Mouse (Mus musculus): ENCODE measurements around the gene Baiap2l1. TPM values are rescaled to one million over a fixed set of nuclear protein-coding genes. Genes with fewer than 3 reads are reported as not detected.

The Baiap2l1 gene
- total RNA-seq, 2 experiments from 2014 or later = 0.13 to 0.53 TPM

DNA sequence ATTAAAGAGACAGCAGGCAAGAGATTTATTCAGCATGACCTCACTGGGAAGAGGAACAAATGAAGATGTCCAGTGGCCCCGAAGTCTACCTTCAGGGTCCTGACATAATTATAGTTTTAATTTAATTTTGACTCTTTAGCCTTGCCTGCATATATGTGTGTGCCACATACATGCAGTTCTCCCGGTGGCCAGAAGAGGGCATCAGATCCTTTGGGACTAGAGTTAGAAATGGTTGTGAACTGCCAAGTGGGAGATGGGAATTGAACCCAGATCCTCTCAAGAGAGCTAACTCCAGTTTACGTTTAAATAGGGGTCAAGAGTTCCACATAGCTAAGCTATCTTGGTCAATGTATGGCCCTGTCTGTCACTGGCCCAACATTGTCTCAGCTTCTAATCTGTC lies 108.0 kb downstream of the Baiap2l1 start:
- no peak overlapping the region for H3K27ac ChIP-seq
- intact Hi-C loops (cut with DNase I) = no loop called here
- peak; percentile 51 for TF ChIP-seq CTCF (IDR thresholded peaks at IDR 0.05)
- DNase-seq = no peak
- no peak overlapping the region for H3K4me3 ChIP-seq

GRCm38 (mm10) chr5:144247906-144248585 lies 109.9 kb downstream of the Baiap2l1 start:
- DNase-seq = no peak
- intact Hi-C loops (cut with DNase I) = no loop called here
- no peak for TF ChIP-seq CTCF (IDR thresholded peaks at IDR 0.05)
- Histone ChIP-seq H3K27ac (0 out of 2 replicates have a peak overlapping the region, but pooled peaks have one; percentile 8), H3K4me3 (no peak overlapping the region)

DNA sequence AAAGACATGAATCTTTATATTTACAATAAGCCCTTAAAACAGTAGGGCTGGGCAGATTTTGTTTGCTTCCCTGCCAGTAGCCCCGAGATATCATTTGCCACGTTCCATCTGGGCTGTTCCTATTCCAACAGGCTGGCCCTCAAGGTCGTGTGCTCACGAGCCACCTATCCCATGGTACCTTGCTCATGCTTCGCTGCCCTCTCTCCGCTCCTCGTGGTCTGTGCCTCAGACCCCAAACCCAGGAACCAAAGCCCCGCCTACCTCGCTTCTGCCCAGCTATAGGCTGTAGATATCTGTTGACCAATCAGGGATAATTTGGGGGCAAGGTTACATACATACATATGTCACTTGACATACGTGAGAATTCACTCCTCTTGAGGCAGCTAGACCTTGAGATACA lies 110.6 kb downstream of the Baiap2l1 start:
- H3K27ac ChIP-seq = no peak overlapping the region
- no peak for DNase-seq
- no peak for TF ChIP-seq CTCF (IDR thresholded peaks at IDR 0.05)
- intact Hi-C loops (cut with DNase I) = no loop called here
- H3K4me3 ChIP-seq = no peak overlapping the region

DNA sequence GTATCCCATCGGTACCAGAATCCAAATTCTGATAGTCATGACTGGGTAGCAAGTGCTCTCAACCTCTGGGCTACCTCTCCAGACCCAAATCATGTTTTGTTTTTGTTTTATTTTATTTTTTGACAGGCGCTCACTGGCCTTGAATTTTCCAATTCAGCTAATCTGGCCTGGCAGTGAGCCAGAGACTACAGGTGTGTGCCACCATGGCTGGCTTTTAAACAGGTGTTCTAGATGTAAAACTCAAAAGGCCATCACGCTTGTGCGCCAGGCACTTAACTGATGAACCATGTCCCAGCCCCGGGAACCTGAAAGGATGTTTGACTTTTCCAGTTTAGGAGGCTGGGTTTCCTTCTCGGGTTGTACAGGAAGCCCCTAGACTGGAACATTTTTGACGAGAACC lies 111.2 kb downstream of the Baiap2l1 start:
- no peak for DNase-seq
- intact Hi-C loops (cut with DNase I) = no loop called here
- no peak overlapping the region for H3K4me3 ChIP-seq
- no peak for TF ChIP-seq CTCF (IDR thresholded peaks at IDR 0.05)
- H3K27ac ChIP-seq = no peak overlapping the region

DNA sequence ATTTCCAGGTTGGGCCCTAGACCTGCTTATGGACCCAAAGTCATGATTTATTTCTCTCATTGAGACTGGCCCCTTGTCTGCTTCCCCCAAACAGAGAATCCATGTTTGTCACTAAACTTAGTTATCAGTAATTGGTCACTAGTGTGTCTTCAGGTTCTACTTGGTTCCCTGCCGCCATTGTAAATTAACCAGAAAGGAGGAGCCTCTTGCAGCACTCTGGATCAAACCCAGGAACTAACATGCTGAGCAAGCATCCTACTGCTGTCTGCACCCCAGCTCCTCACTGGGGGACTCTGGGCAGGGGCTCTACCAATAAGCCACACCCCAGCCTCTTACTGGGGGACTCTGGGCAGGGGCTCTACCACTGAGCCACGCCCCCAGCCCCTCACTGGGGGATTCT lies 112.3 kb downstream of the Baiap2l1 start:
- intact Hi-C loops (cut with DNase I) = no loop called here

GRCm38 (mm10) chr5:144243901-144244487 lies 113.9 kb downstream of the Baiap2l1 start, which contains the start of gene Bri3:
Bri3 (plus strand) TSS chr5:144244437.
- no peak within 1 kb of the TSS for H3K27ac ChIP-seq
- TF ChIP-seq CTCF (IDR thresholded peaks at IDR 0.05) = no peak
- no peak within 1 kb of the TSS for H3K4me3 ChIP-seq
- no peak for DNase-seq
- intact Hi-C loops (cut with DNase I) = no loop called here

More for the DNA sequence above, 112.3 kb downstream of the Baiap2l1 start:
- no peak overlapping the region for H3K4me3 ChIP-seq
- no peak for DNase-seq
- TF ChIP-seq CTCF (IDR thresholded peaks at IDR 0.05) = no peak
- no peak overlapping the region for H3K27ac ChIP-seq

- intact Hi-C loops (cut with DNase I) = no loop called here
- no peak overlapping the region for H3K4me3 ChIP-seq
- H3K27ac ChIP-seq = no peak overlapping the region
- no peak for TF ChIP-seq CTCF (IDR thresholded peaks at IDR 0.05)
- no peak for DNase-seq
Observed at GRCm38 (mm10) chr5:144238969-144239368, 118.9 kb downstream of the Baiap2l1 start.

GRCm38 (mm10) chr5:144234714-144235113 lies 123.2 kb downstream of the Baiap2l1 start:
- Histone ChIP-seq H3K4me3 (no peak overlapping the region), H3K27ac (no peak overlapping the region)
- DNase-seq = no peak
- intact Hi-C loops (cut with DNase I) = no loop called here
- TF ChIP-seq CTCF (IDR thresholded peaks at IDR 0.05) = no peak

DNA sequence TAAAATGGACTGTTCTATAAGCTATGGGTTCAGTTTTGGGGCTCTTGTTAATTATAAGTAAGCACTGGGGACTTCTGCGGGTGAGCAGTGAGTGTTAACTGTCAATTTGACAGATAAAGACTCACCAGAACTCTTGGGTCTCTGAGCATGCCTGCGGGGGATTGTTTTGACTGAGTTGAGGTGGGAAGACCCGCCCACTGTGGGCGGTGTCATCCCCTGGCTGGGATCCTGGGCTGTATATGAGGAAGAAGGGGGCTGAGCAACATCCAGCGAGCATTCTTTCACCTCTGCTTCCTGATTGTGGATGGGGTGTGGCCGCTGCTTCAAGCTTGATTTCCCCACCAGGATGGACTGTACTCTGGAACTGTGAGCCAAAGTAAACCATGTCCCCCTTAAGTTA lies 123.7 kb downstream of the Baiap2l1 start:
- no peak overlapping the region for H3K4me3 ChIP-seq
- intact Hi-C loops (cut with DNase I) = no loop called here
- DNase-seq = no peak
- TF ChIP-seq CTCF (IDR thresholded peaks at IDR 0.05) = no peak
- H3K27ac ChIP-seq = no peak overlapping the region

GRCm38 (mm10) chr5:144232531-144232930 lies 125.4 kb downstream of the Baiap2l1 start:
- intact Hi-C loops (cut with DNase I) = no loop called here
- H3K27ac ChIP-seq = no peak overlapping the region
- no peak overlapping the region for H3K4me3 ChIP-seq
- no peak for DNase-seq
- no peak for TF ChIP-seq CTCF (IDR thresholded peaks at IDR 0.05)

- H3K27ac ChIP-seq = no peak overlapping the region
- no peak for DNase-seq
- H3K4me3 ChIP-seq = no peak overlapping the region
- intact Hi-C loops (cut with DNase I) = no loop called here
- TF ChIP-seq CTCF (IDR thresholded peaks at IDR 0.05) = peak; percentile 46
Observed at GRCm38 (mm10) chr5:144231410-144231809, 126.5 kb downstream of the Baiap2l1 start.

DNA sequence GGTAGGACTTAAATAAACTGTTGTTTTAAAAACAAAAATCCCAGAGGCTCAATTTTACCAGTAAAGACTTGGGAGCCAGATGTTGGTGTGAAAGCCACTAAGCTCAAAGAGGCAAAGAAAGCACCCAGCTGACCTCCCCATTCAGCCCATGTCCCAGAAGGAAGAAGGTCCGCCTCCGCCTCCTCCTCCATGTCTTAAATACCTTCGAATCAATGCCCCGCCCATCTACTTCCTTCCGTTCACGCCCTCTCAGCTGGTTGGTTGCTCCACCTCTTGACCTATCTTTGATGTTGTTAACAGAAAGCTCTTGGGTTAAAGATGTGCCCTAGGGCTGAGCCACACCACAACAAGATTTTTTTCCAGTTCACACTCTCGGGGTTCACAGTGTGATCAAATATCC lies 127.7 kb downstream of the Baiap2l1 start:
- H3K4me3 ChIP-seq = no peak overlapping the region
- no peak for TF ChIP-seq CTCF (IDR thresholded peaks at IDR 0.05)
- no peak overlapping the region for H3K27ac ChIP-seq
- no peak for DNase-seq
- intact Hi-C loops (cut with DNase I) = no loop called here

GRCm38 (mm10) chr5:144226220-144226619 lies 131.7 kb downstream of the Baiap2l1 start:
- Histone ChIP-seq H3K4me3 (no peak overlapping the region), H3K27ac (no peak overlapping the region)
- TF ChIP-seq CTCF (IDR thresholded peaks at IDR 0.05) = no peak
- DNase-seq = no peak
- intact Hi-C loops (cut with DNase I) = loop anchor here (10.0 kb wide), 1 partner anchor 1111 kb away; the partner anchor contains the start of gene Rnf216
